Mouse (Mus musculus): ENCODE data around the gene Sec23ip. TPM values are rescaled to one million over a fixed set of nuclear protein-coding genes. Genes with fewer than 3 reads are reported as not detected.
"Not testable (repeated sequence)": the region's sequence is repeated elsewhere in the genome, so short reads cannot be mapped to it uniquely, and the experiment has no call there.

Sec23ip gene
- polyA plus RNA-seq (2015; fragmentation: Nextera tagmentation; extraction: Ambion mirVana): 32.8 and 36.3 TPM in 2 replicates

GRCm38 (mm10) chr7:128744684-128745485 lies at the start of gene Sec23ip:
TSS of gene Sec23ip (plus strand) at chr7:128744943.
- Histone ChIP-seq H3K9me3 (ENCODE audit: control insufficient read depth, low read length) (no peaks in the 10 kb centered on the region), H3K4me3 (ENCODE audit: low read length) (peak within 1 kb of the TSS; percentile 100), H3K4me1 (ENCODE audit: control insufficient read depth, insufficient read depth, low read depth, low read length) (peaks cover 28% of the 10 kb centered on the region), H3K9ac (ENCODE audit: low read depth, low read length) (peak within 1 kb of the TSS; percentile 93), H3K4me2 (ENCODE audit: low read length) (peak within 1 kb of the TSS; percentile 88), H3K27ac (ENCODE audit: low read depth, low read length) (peak within 1 kb of the TSS; percentile 76), H3K27me3 (replicated peaks; ENCODE audit: control insufficient read depth, insufficient read depth, low read length) (no peaks in the 10 kb centered on the region), H3K36me3 (ENCODE audit: control insufficient read depth, insufficient read depth, low read length) (no peaks in the 10 kb centered on the region)
- peak; percentile 93 for ATAC-seq
- WGBS: under 1% methylated on average over 52 of the region's 55 CpGs

GRCm38 (mm10) chr7:128699959-128700358 lies 44.8 kb upstream of the Sec23ip start:
- H3K4me2 ChIP-seq (ENCODE audit: low read length); H3K4me3 ChIP-seq (ENCODE audit: low read length); H3K27me3 ChIP-seq (replicated peaks; ENCODE audit: control insufficient read depth, insufficient read depth, low read length); H3K4me1 ChIP-seq (ENCODE audit: control insufficient read depth, insufficient read depth, low read depth, low read length); ATAC-seq; H3K27ac ChIP-seq (ENCODE audit: low read depth, low read length); H3K9me3 ChIP-seq (ENCODE audit: control insufficient read depth, low read length); H3K9ac ChIP-seq (ENCODE audit: low read depth, low read length): not testable (repeated sequence)
- peaks cover 48% of the 10 kb centered on the region for H3K36me3 ChIP-seq (ENCODE audit: control insufficient read depth, insufficient read depth, low read length)
- 93% methylated on average over 6 of the region's 6 CpGs for WGBS

GRCm38 (mm10) chr7:128705735-128706134 lies 39.0 kb upstream of the Sec23ip start:
- H3K4me1 ChIP-seq (ENCODE audit: control insufficient read depth, insufficient read depth, low read depth, low read length): no peaks in the 10 kb centered on the region
- H3K4me2 ChIP-seq (ENCODE audit: low read length): no peak overlapping the region
- peaks cover 57% of the 10 kb centered on the region for H3K36me3 ChIP-seq (ENCODE audit: control insufficient read depth, insufficient read depth, low read length)
- no peak overlapping the region for H3K27ac ChIP-seq (ENCODE audit: low read depth, low read length)
- ATAC-seq: peak; percentile 85
- H3K9ac ChIP-seq (ENCODE audit: low read depth, low read length): no peak overlapping the region
- 24% methylated on average over 4 of the region's 4 CpGs for WGBS
- H3K4me3 ChIP-seq (ENCODE audit: low read length): no peak overlapping the region
- H3K27me3 ChIP-seq (replicated peaks; ENCODE audit: control insufficient read depth, insufficient read depth, low read length): no peaks in the 10 kb centered on the region
- H3K9me3 ChIP-seq (ENCODE audit: control insufficient read depth, low read length): no peaks in the 10 kb centered on the region

GRCm38 (mm10) chr7:128717991-128718390 lies 26.8 kb upstream of the Sec23ip start:
- Histone ChIP-seq H3K27me3 (replicated peaks; ENCODE audit: control insufficient read depth, insufficient read depth, low read length) (no peaks in the 10 kb centered on the region), H3K4me1 (ENCODE audit: control insufficient read depth, insufficient read depth, low read depth, low read length) (no peaks in the 10 kb centered on the region), H3K9me3 (ENCODE audit: control insufficient read depth, low read length) (no peaks in the 10 kb centered on the region), H3K4me2 (ENCODE audit: low read length) (no peak overlapping the region), H3K36me3 (ENCODE audit: control insufficient read depth, insufficient read depth, low read length) (peaks cover 30% of the 10 kb centered on the region), H3K4me3 (ENCODE audit: low read length) (no peak overlapping the region), H3K9ac (ENCODE audit: low read depth, low read length) (no peak overlapping the region), H3K27ac (ENCODE audit: low read depth, low read length) (no peak overlapping the region)
- ATAC-seq: no peak
- WGBS: 74% methylated on average over 4 of the region's 4 CpGs

- Histone ChIP-seq H3K9me3 (ENCODE audit: control insufficient read depth, low read length) (no peaks in the 10 kb centered on the region), H3K27ac (ENCODE audit: low read depth, low read length) (no peak overlapping the region), H3K36me3 (ENCODE audit: control insufficient read depth, insufficient read depth, low read length) (peaks cover 11% of the 10 kb centered on the region), H3K9ac (ENCODE audit: low read depth, low read length) (no peak overlapping the region), H3K4me1 (ENCODE audit: control insufficient read depth, insufficient read depth, low read depth, low read length) (peaks cover 6% of the 10 kb centered on the region), H3K4me2 (ENCODE audit: low read length) (no peak overlapping the region), H3K4me3 (ENCODE audit: low read length) (no peak overlapping the region), H3K27me3 (replicated peaks; ENCODE audit: control insufficient read depth, insufficient read depth, low read length) (no peaks in the 10 kb centered on the region)
- ATAC-seq: peak; percentile 91
- WGBS: 29% methylated on average over 4 of the region's 4 CpGs
Observed at GRCm38 (mm10) chr7:128724761-128725160, 20.0 kb upstream of the Sec23ip start.

- Histone ChIP-seq H3K36me3 (ENCODE audit: control insufficient read depth, insufficient read depth, low read length) (peaks cover 11% of the 10 kb centered on the region), H3K4me3 (ENCODE audit: low read length) (no peak overlapping the region), H3K4me1 (ENCODE audit: control insufficient read depth, insufficient read depth, low read depth, low read length) (peaks cover 6% of the 10 kb centered on the region), H3K27me3 (replicated peaks; ENCODE audit: control insufficient read depth, insufficient read depth, low read length) (no peaks in the 10 kb centered on the region), H3K27ac (ENCODE audit: low read depth, low read length) (no peak overlapping the region), H3K9ac (ENCODE audit: low read depth, low read length) (no peak overlapping the region), H3K4me2 (ENCODE audit: low read length) (no peak overlapping the region), H3K9me3 (ENCODE audit: control insufficient read depth, low read length) (no peaks in the 10 kb centered on the region)
- ATAC-seq: 0 out of 2 replicates have a peak, but pooled peaks have one; percentile 9
- WGBS: 82% methylated on average over 9 of the region's 9 CpGs
Observed at GRCm38 (mm10) chr7:128725189-128725588, 19.6 kb upstream of the Sec23ip start.

- H3K27ac ChIP-seq (ENCODE audit: low read depth, low read length): peak overlapping the region; percentile 29; the same call in 1 of the 2 replicates
- H3K4me2 ChIP-seq (ENCODE audit: low read length): no peak overlapping the region
- no peak for ATAC-seq
- H3K4me1 ChIP-seq (ENCODE audit: control insufficient read depth, insufficient read depth, low read depth, low read length): peaks cover 6% of the 10 kb centered on the region
- H3K36me3 ChIP-seq (ENCODE audit: control insufficient read depth, insufficient read depth, low read length): peaks cover 6% of the 10 kb centered on the region
- H3K4me3 ChIP-seq (ENCODE audit: low read length): no peak overlapping the region
- 47% methylated on average over 10 of the region's 10 CpGs for WGBS
- H3K9ac ChIP-seq (ENCODE audit: low read depth, low read length): no peak overlapping the region
- H3K27me3 ChIP-seq (replicated peaks; ENCODE audit: control insufficient read depth, insufficient read depth, low read length): no peaks in the 10 kb centered on the region
- no peaks in the 10 kb centered on the region for H3K9me3 ChIP-seq (ENCODE audit: control insufficient read depth, low read length)
Observed at GRCm38 (mm10) chr7:128726999-128727398, 17.7 kb upstream of the Sec23ip start.

GRCm38 (mm10) chr7:128727701-128728100 lies 17.0 kb upstream of the Sec23ip start:
- no peak overlapping the region for H3K4me2 ChIP-seq (ENCODE audit: low read length)
- ATAC-seq: no peak
- WGBS: 35% methylated on average over 5 of the region's 5 CpGs
- H3K9me3 ChIP-seq (ENCODE audit: control insufficient read depth, low read length): no peaks in the 10 kb centered on the region
- peaks cover 6% of the 10 kb centered on the region for H3K4me1 ChIP-seq (ENCODE audit: control insufficient read depth, insufficient read depth, low read depth, low read length)
- H3K4me3 ChIP-seq (ENCODE audit: low read length): no peak overlapping the region
- H3K36me3 ChIP-seq (ENCODE audit: control insufficient read depth, insufficient read depth, low read length): peaks cover 6% of the 10 kb centered on the region
- H3K27ac ChIP-seq (ENCODE audit: low read depth, low read length): no peak overlapping the region
- H3K9ac ChIP-seq (ENCODE audit: low read depth, low read length): no peak overlapping the region
- H3K27me3 ChIP-seq (replicated peaks; ENCODE audit: control insufficient read depth, insufficient read depth, low read length): no peaks in the 10 kb centered on the region

- Histone ChIP-seq H3K4me3 (ENCODE audit: low read length) (no peak overlapping the region), H3K27me3 (replicated peaks; ENCODE audit: control insufficient read depth, insufficient read depth, low read length) (no peaks in the 10 kb centered on the region), H3K9ac (ENCODE audit: low read depth, low read length) (no peak overlapping the region), H3K4me2 (ENCODE audit: low read length) (no peak overlapping the region), H3K9me3 (ENCODE audit: control insufficient read depth, low read length) (no peaks in the 10 kb centered on the region), H3K4me1 (ENCODE audit: control insufficient read depth, insufficient read depth, low read depth, low read length) (peaks cover 6% of the 10 kb centered on the region), H3K36me3 (ENCODE audit: control insufficient read depth, insufficient read depth, low read length) (no peaks in the 10 kb centered on the region), H3K27ac (ENCODE audit: low read depth, low read length) (no peak overlapping the region)
- WGBS: 81% methylated on average over 10 of the region's 10 CpGs
- no peak for ATAC-seq
Observed at GRCm38 (mm10) chr7:128728738-128729137, 16.0 kb upstream of the Sec23ip start.
